Mouse (Mus musculus): Measurements from ENCODE around the gene Stk25. TPM values are rescaled to one million over a fixed set of nuclear protein-coding genes. Genes with fewer than 3 reads are reported as not detected.

Stk25 gene
- total RNA-seq, 2 experiments from 2014 or later: 79.2 to 82.7 TPM

DNA sequence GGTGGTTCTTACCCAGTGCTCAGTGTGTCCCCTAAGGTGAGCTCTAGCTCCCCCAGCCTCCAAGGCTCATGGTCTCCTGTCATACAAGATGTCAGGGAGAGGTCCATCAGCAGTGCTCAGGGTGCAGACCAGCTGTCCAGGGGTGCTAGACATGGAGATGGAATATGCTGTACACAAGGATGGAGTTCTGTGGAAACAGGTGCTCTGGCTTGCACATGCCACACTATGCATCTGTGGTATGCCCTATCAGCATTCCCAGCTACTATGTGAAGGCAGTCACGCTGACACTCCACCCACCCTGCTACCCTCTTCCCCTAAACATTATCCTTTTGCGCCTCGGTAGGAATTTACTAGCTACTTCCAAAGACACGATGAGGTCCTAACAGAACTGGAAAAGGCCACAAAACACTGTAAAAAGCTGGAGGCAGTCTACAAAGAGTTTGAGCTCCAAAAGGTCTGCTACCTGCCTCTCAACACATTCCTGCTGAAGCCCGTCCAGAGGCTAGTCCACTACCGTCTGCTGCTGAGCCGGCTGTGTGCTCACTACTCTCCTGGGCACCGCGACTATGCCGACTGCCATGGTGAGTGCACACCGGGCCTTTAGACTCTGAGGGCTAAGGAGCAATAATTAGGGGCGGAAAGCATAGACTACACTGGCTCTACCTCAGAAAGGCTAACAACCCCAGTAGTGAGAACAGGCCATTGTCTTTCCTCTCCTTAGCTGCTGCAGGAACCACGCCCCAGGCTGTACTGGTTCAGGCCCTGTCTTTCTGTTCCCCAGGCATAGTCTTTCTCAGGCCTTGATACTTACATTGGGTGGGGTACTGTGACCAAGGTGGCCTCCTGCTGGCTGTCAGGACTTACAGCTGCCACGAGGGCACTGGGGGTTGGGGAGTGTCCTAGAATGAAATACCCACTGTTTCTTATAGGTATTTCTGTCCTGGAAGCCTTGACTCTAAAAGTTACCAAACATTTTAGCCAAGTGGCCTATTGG is 51.1 kb downstream of the Stk25 start:
- no peak for DNase-seq

DNA sequence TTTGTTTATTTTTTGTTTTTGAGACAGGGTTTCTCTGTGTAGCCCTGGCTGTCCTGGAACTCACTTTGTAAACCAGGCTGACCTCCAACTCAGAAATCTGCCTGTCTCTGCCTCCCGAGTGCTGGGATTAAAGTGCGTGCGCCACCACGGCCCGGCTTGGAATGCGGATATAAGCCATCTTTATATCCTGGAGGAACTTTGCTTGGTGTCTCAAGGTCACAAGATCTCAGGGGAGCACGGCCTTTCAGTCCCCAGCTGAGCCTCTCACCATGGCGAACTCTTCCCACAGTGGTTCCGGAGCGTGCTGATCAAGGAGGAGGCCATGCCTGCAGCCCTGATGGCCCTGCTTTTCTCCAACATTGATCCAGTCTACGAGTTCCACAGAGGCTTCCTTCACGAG is 54.5 kb downstream of the Stk25 start:
- no peak for DNase-seq

DNA sequence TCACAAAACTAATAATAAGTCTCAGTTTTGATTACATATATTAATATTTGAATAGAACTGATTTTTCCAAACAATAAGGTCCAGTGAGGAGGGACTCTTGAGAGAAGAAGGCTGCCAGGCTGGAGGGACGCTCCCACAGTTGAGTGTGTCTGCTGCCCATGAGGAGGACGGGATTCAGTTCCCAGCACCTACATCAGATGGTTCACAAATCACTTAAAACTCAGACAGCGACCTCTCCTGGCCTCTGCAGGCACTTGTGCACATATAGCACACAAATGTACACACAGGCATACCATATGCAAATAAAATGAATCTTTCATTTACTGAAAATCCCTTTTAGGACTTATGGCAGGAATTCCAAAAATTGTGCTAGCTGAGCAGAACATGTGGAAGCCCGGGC is 55.5 kb downstream of the Stk25 start:
- no peak for DNase-seq

DNA sequence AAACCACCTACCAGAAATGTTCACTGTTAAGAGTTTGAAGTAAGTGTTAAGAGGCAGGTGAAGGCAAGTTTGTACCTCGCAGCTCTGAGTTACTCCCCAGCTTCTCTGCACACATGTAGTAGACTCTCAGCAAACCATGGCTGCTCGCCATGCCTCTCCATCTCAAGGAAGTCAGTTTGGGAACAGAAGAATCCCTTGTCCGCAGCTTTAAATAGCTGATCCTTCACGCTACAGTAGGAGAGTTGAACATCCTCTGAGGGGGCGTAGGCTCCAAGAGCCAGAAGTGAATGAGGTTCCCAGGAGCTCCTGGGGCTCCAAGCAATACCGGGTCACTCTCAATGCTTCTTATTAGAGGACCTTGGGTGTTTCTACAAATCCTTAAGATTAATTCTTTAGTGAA is 62.5 kb downstream of the Stk25 start:
- no peak for DNase-seq

DNA sequence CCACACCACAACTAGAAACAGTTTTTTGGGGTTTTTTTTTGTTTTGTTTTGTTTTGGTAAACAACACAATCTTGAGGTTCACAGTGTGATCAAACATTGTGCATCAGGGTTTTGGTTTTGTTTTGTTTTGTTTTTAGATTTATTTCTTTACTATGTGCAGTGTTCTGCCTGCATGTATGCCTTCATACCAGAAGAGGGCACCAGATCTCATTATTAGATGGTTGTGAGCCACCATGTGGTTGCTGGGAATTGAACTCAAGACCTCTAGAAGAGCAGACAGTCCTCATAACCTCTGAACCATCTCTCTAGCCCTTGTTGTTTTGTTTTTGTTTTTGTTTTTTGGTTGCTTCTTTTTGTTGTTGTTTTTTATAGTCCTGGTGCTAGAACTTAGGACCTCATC is 64.5 kb downstream of the Stk25 start:
- no peak for DNase-seq

DNA sequence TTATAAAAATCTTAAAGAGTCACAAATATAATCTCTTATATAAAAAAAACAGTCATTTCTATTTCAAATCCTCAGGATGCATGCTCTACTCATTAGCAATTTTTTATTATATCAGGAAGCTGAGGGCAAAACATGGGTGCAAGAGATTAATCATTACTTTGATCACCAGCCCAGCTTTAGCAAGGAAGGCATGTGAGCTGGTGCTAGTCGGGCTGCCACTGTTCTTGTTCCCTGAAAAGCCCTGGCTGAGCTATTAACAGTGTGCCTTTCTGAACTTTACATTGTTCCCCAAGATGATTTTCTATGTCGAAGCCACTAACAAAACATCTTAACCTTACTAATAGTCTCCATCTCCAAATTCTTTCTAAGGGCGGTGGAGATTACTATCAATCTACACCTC is 70.1 kb downstream of the Stk25 start:
- no peak for DNase-seq

DNA sequence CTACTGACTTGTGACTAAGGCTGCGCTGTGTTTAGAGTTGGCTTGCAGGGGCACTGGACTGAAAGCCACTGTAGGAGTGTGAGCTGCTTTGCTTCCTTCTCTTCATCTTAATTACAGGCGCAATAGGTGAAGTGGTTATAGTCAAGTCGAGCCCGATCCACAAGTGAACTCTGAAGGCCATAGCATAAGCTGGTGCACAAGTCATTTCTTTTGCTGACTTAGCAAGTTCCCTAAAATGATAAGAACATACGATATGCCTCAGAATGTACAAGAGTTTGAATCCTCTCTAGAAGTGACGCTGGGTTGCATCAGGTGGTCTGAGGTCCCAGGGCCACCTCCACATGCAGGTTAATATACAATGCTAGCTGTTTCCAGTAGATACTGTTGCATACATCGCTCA is 76.9 kb downstream of the Stk25 start:
- no peak for DNase-seq

DNA sequence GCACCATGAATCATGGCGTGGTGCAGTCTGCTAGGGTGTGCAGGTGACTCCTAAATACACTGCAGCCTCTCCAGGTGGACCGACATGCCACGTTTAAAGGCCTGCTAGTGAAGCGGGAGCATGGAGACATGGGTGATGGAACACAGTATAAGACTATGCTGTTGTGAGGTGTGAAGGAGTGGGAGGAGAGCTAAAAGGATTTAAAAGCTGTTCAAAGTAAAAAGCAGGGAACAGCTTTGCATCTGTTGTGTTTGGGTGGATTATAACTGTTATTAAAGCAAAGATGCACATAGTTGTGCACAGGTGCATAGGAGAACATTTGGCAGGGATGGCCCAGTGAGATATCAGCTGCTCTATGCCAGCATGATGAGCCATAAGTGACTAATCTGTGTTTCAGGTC is 80.6 kb downstream of the Stk25 start:
- no peak for DNase-seq

DNA sequence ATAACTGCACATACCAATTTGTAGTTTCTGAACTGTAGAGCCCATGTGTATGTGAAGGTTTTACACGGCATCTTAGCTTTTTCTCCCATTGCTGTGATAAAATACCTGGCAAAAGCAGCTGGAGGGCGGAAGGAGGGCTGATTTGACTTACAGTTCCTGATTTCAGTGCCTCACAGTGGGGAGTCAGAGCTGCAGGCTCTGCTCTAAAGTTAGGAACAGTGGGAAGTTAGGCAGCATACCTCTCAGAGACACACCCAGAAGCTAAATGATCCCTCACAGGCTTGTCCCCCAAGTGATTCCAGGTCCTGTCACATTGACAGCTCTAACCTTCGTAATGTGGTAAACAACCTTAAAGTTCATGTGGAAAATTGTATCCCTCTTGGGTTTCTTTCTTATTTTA is 81.4 kb downstream of the Stk25 start:
- no peak for DNase-seq

Other genes with a start within 250 kb of the Stk25 start
- 100 to 1,000 TPM; 290 to 306 TPM for gene Hdlbp, start 179.8 kb downstream of the Stk25 start, total RNA-seq (2021)
- gene Farp2, start 146.6 kb downstream of the Stk25 start, total RNA-seq (2021): 10 to 100 TPM; 11.6 to 12.2 TPM
- gene Bok, start 27.0 kb upstream of the Stk25 start, total RNA-seq (2021): 1 to 10 TPM in 1 of 2 experiments, under 1 TPM in 1; 0.90 to 1.5 TPM
- 10 to 100 TPM; 24.4 to 26.3 TPM for gene Atg4b, start 92.8 kb upstream of the Stk25 start, total RNA-seq (2021)
- 10 to 100 TPM; 61.0 to 63.9 TPM for gene Thap4, start 96.2 kb upstream of the Stk25 start, total RNA-seq (2021)
- gene Dtymk, start 143.3 kb upstream of the Stk25 start, total RNA-seq (2021): 10 to 100 TPM; 15.7 to 16.4 TPM
- 1 to 10 TPM; 3.1 TPM for gene Ing5, start 145.3 kb upstream of the Stk25 start, total RNA-seq (2021)
- gene D2hgdh, start 166.2 kb upstream of the Stk25 start, total RNA-seq (2021): 10 to 100 TPM; 18.4 to 23.1 TPM
- not detected for gene Gal3st2, start 202.6 kb upstream of the Stk25 start, total RNA-seq (2021)